Mouse (Mus musculus) spleen, adult 2 months (tissue): ENCODE measurements at regions not wholly inside any gene's neighbourhood (a gene's known extent, or its start where the extent isn't known, plus 50 kb on each side); places are given as distances from the start of the nearest gene placed in this dataset.

Experiments used
- DNase-seq, 2 experiments: peaks; one replicate each; pipeline versions ENCODE4 v3.0.0 to v3.0.0-alpha.2; 2012 to 2021; ENCODE audit warnings: low spot score in 2 of 2, low read depth in 1 of 2
- H3K27ac ChIP-seq: fragments of 200-500 bp; 2 replicates; pipeline ENCODE4 v1.5.1; 2012; ENCODE audit warnings: low read length, inconsistent platforms; ENCODE audit not compliant: insufficient read depth
- H3K27me3 ChIP-seq: fragments of 200-500 bp; 2 replicates; pipeline ENCODE4 v1.6.1; 2012; ENCODE audit warnings: mild to moderate bottlenecking, moderate library complexity, low read length, inconsistent platforms; ENCODE audit not compliant: control insufficient read depth, insufficient read depth
- H3K36me3 ChIP-seq: fragments of 200-500 bp; 2 replicates; pipeline ENCODE4 v1.6.1; 2012; ENCODE audit warnings: mild to moderate bottlenecking, low read length, inconsistent platforms; ENCODE audit not compliant: control insufficient read depth, insufficient read depth
- H3K4me1 ChIP-seq: fragments of 200-500 bp; 2 replicates; pipeline ENCODE4 v1.6.1; 2011; ENCODE audit warnings: inconsistent platforms; ENCODE audit not compliant: control insufficient read depth, insufficient read depth, insufficient read length
- H3K4me3 ChIP-seq: fragments of 200-500 bp; 2 replicates; pipeline ENCODE4 v1.5.1; 2011; ENCODE audit warnings: mild to moderate bottlenecking, inconsistent platforms; ENCODE audit not compliant: insufficient read depth, insufficient read length; ENCODE audit errors: extremely low read depth
- CTCF ChIP-seq: fragments of 200-500 bp; IDR thresholded peaks from 2 replicates; pipeline ENCODE4 v1.5.1; 2011; ENCODE audit warnings: mild to moderate bottlenecking, inconsistent platforms; ENCODE audit not compliant: insufficient read depth, insufficient read length, insufficient replicate concordance; ENCODE audit errors: extremely low read depth
- POLR2A ChIP-seq: fragments of 200-500 bp; IDR thresholded peaks from 2 replicates; pipeline ENCODE4 v1.6.1; 2011; ENCODE audit warnings: low read depth, low read length, inconsistent platforms
- WGBS: fragments of 180-500 bp; shearing (Covaris S2); methylation state at CpG from one replicate; pipeline ENCODE4 v1.1.7; 2018; 5-methylcytosine and 5-hydroxymethylcytosine counted together

DNA sequence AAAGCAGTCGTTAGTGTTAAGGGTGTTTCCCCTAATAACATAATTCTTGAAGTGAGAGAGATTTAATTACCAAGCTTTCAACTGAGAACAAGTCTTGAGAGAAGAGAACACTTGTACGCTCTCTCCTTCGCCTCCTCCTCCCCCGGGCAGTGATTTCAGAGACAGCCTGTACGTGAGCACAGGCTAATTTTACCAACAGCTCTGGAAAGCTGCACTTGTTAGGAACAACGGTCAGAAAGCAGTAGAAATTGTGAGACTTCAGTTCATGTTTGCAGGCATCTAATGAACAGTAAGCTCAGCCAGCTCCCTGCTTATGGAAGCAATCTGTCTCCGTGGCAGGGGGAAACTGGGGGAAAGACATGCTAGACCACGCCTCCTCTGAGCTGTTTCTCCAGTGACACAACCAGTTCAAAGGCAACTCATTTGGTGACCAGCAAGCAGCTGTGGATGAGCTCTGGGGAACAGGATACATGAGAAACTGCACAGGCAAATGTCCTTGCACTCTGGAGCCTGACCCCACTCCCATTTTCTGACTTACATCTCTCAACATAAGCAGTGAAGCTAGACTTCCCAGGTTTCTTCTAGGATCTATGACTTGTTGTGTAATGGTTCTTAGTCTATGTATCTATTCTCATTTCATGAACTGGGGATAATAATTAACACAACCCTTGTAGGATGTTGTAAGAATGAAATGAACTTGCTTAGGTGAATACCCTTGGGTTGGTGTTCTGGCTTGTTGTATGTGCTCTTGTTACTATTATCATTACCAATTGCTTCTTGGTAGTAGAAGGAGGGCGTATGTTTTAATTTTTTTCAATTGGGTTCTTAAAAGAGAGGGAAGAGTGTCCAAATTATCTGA is 222.1 kb upstream of the Serp2 start:
- no peaks in the 10 kb centered on the region for H3K36me3 ChIP-seq
- H3K4me1 ChIP-seq = peaks cover 7% of the 10 kb centered on the region
- no peaks in the 10 kb centered on the region for H3K27me3 ChIP-seq
- WGBS = 55% methylated on average over 9 of the region's 9 CpGs
- no peak overlapping the region for H3K27ac ChIP-seq
- DNase-seq = no peak
- H3K4me3 ChIP-seq = no peak overlapping the region
- TF ChIP-seq CTCF (no peak), POLR2A (no peak)

GRCm38 (mm10) chr14:76775387-76775924 is 218.8 kb upstream of the Serp2 start:
- no peak overlapping the region for H3K4me3 ChIP-seq

GRCm38 (mm10) chr14:76772781-76773438 is 216.2 kb upstream of the Serp2 start:
- TF ChIP-seq POLR2A = no peak
- no peak for TF ChIP-seq CTCF
- H3K4me1 ChIP-seq = no peaks in the 10 kb centered on the region
- no peaks in the 10 kb centered on the region for H3K36me3 ChIP-seq
- H3K27me3 ChIP-seq = no peaks in the 10 kb centered on the region
- WGBS = 83% methylated on average over 11 of the region's 11 CpGs
- no peak overlapping the region for H3K4me3 ChIP-seq
- no peak overlapping the region for H3K27ac ChIP-seq
- no peak for DNase-seq

More at GRCm38 (mm10) chr14:76775387-76775924, 218.8 kb upstream of the Serp2 start:
- H3K27ac ChIP-seq = no peak overlapping the region
- TF ChIP-seq CTCF (no peak), POLR2A (no peak)
- no peaks in the 10 kb centered on the region for H3K36me3 ChIP-seq
- 81% methylated on average over 3 of the region's 3 CpGs for WGBS
- no peaks in the 10 kb centered on the region for H3K27me3 ChIP-seq
- peaks cover 3% of the 10 kb centered on the region for H3K4me1 ChIP-seq
- DNase-seq = no peak

- no peak for DNase-seq
- Histone ChIP-seq H3K27me3 (no peaks in the 10 kb centered on the region), H3K27ac (no peak overlapping the region), H3K4me3 (no peak overlapping the region), H3K4me1 (no peaks in the 10 kb centered on the region), H3K36me3 (no peaks in the 10 kb centered on the region)
- 89% methylated on average over 7 of the region's 7 CpGs for WGBS
- TF ChIP-seq POLR2A (no peak), CTCF (no peak)
Observed at GRCm38 (mm10) chr14:76770106-76770505, 213.4 kb upstream of the Serp2 start.

DNA sequence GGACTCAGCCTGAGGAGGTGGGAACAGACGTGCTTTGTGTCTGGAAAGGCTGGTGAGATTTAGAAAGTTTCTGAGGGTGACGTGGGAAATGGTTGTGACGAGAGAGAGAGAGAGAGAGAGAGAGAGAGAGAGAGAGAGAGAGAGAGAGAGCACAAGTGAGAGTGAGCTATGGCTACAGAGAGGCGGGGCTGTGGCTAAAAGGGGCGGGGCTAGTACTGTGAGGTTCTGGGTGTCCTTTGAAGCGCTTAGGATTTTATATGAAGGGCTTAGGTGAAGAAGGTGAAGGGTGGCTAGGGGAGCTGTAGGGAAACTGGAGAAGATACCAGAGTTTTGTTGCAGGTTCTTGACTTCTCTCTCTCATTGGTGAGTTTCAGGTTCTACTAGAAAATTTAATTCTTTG is 210.6 kb upstream of the Serp2 start:
- H3K27ac ChIP-seq = no peak overlapping the region
- peaks cover 2% of the 10 kb centered on the region; the same call in 1 of the 2 replicates for H3K4me1 ChIP-seq
- H3K36me3 ChIP-seq = no peaks in the 10 kb centered on the region
- WGBS = 37% methylated on average over 6 of the region's 6 CpGs
- no peak for DNase-seq
- TF ChIP-seq POLR2A (no peak), CTCF (no peak)
- H3K27me3 ChIP-seq = no peaks in the 10 kb centered on the region
- H3K4me3 ChIP-seq = no peak overlapping the region

GRCm38 (mm10) chr14:76766186-76766713 is 209.6 kb upstream of the Serp2 start:
- WGBS = 88% methylated on average over 10 of the region's 10 CpGs
- DNase-seq = no peak
- Histone ChIP-seq H3K27me3 (no peaks in the 10 kb centered on the region), H3K4me3 (no peak overlapping the region), H3K4me1 (peaks cover 2% of the 10 kb centered on the region; the same call in 1 of the 2 replicates), H3K27ac (no peak overlapping the region), H3K36me3 (no peaks in the 10 kb centered on the region)
- TF ChIP-seq POLR2A (no peak), CTCF (no peak)
